Mouse (Mus musculus): Measurements from ENCODE around the gene Maz. TPM values are rescaled to one million over a fixed set of nuclear protein-coding genes. Genes with fewer than 3 reads are reported as not detected.

Maz gene
- polyA plus RNA-seq, 1 experiment from 2014 or later = 68.8 TPM

- Histone ChIP-seq H3K27me3 (replicated peaks) (no peaks in the 10 kb centered on the region), H3K4me1 (replicated peaks) (peaks cover 46% of the 10 kb centered on the region), H3K27ac (peak overlapping the region; percentile 99), H3K9me3 (no peaks in the 10 kb centered on the region), H3K36me3 (peaks cover 35% of the 10 kb centered on the region), H3K4me3 (replicated peaks) (peak overlapping the region; percentile 90), H3K9ac (peak overlapping the region; percentile 97), H3K4me2 (replicated peaks) (peak overlapping the region; percentile 78)
- peak; percentile 57 for ATAC-seq
- WGBS = 2% methylated on average over 30 of the region's 48 CpGs
Observed at GRCm38 (mm10) chr7:127026161-127026600, 656 bp downstream of the Maz start.

GRCm38 (mm10) chr7:127025556-127026160 lies 1.2 kb downstream of the Maz start:
- under 1% methylated on average over 63 of the region's 65 CpGs for WGBS
- H3K4me3 ChIP-seq (replicated peaks) = peak overlapping the region; percentile 90
- H3K4me1 ChIP-seq (replicated peaks) = peaks cover 51% of the 10 kb centered on the region
- peak; percentile 3; the same call in 1 of the 2 replicates for ATAC-seq
- no peaks in the 10 kb centered on the region for H3K9me3 ChIP-seq
- H3K4me2 ChIP-seq (replicated peaks) = peak overlapping the region; percentile 78
- peak overlapping the region; percentile 99 for H3K27ac ChIP-seq
- peaks cover 30% of the 10 kb centered on the region for H3K36me3 ChIP-seq
- H3K27me3 ChIP-seq (replicated peaks) = no peaks in the 10 kb centered on the region
- H3K9ac ChIP-seq = peak overlapping the region; percentile 97

GRCm38 (mm10) chr7:127024755-127025555 lies 1.9 kb downstream of the Maz start:
- ATAC-seq = peak; percentile 39
- peak overlapping the region; percentile 90 for H3K4me3 ChIP-seq (replicated peaks)
- no peaks in the 10 kb centered on the region for H3K9me3 ChIP-seq
- no peaks in the 10 kb centered on the region for H3K27me3 ChIP-seq (replicated peaks)
- H3K4me2 ChIP-seq (replicated peaks) = peak overlapping the region; percentile 78
- H3K27ac ChIP-seq = peak overlapping the region; percentile 99
- under 1% methylated on average over 30 of the region's 30 CpGs for whole genome bisulfite sequencing
- H3K4me1 ChIP-seq (replicated peaks) = peaks cover 58% of the 10 kb centered on the region
- peaks cover 24% of the 10 kb centered on the region for H3K36me3 ChIP-seq
- H3K9ac ChIP-seq = peak overlapping the region; percentile 97

GRCm38 (mm10) chr7:127023896-127024690 lies 2.7 kb downstream of the Maz start:
- Histone ChIP-seq H3K36me3 (peaks cover 23% of the 10 kb centered on the region), H3K9ac (peak overlapping the region; percentile 97), H3K4me2 (replicated peaks) (peak overlapping the region; percentile 78), H3K9me3 (no peaks in the 10 kb centered on the region), H3K27ac (peak overlapping the region; percentile 99; the same call in 1 of the 2 replicates), H3K4me1 (replicated peaks) (peaks cover 67% of the 10 kb centered on the region), H3K27me3 (replicated peaks) (no peaks in the 10 kb centered on the region), H3K4me3 (replicated peaks) (peak overlapping the region; percentile 90)
- no peak for ATAC-seq
- WGBS = 16% methylated on average over 19 of the region's 19 CpGs

GRCm38 (mm10) chr7:127023272-127023691 lies 3.6 kb downstream of the Maz start:
- Histone ChIP-seq H3K4me3 (replicated peaks) (peak overlapping the region; percentile 90; the same call in 1 of the 2 replicates), H3K9me3 (no peaks in the 10 kb centered on the region), H3K27ac (0 out of 2 replicates have a peak overlapping the region, but pooled peaks have one; percentile 40), H3K4me2 (replicated peaks) (peak overlapping the region; percentile 78), H3K4me1 (replicated peaks) (peaks cover 75% of the 10 kb centered on the region), H3K27me3 (replicated peaks) (no peaks in the 10 kb centered on the region), H3K9ac (peak overlapping the region; percentile 97), H3K36me3 (peaks cover 18% of the 10 kb centered on the region)
- ATAC-seq = no peak
- WGBS = 78% methylated on average over 13 of the region's 13 CpGs

GRCm38 (mm10) chr7:127022528-127023271 lies 4.1 kb downstream of the Maz start:
- peak overlapping the region; percentile 78 for H3K4me2 ChIP-seq (replicated peaks)
- peak overlapping the region; percentile 97 for H3K9ac ChIP-seq
- H3K27ac ChIP-seq = 0 out of 2 replicates have a peak overlapping the region, but pooled peaks have one; percentile 40
- H3K4me3 ChIP-seq (replicated peaks) = 0 out of 2 replicates have a peak overlapping the region, but pooled peaks have one; percentile 90
- H3K36me3 ChIP-seq = peaks cover 18% of the 10 kb centered on the region
- H3K9me3 ChIP-seq = no peaks in the 10 kb centered on the region
- H3K4me1 ChIP-seq (replicated peaks) = peaks cover 76% of the 10 kb centered on the region
- 71% methylated on average over 7 of the region's 7 CpGs for WGBS
- H3K27me3 ChIP-seq (replicated peaks) = no peaks in the 10 kb centered on the region
- no peak for ATAC-seq

- H3K4me3 ChIP-seq (replicated peaks) = peak overlapping the region; percentile 50
- H3K27me3 ChIP-seq (replicated peaks) = no peaks in the 10 kb centered on the region
- H3K27ac ChIP-seq = peak overlapping the region; percentile 77
- no peaks in the 10 kb centered on the region for H3K9me3 ChIP-seq
- peaks cover 18% of the 10 kb centered on the region for H3K36me3 ChIP-seq
- peak overlapping the region; percentile 87 for H3K4me2 ChIP-seq (replicated peaks)
- no peak for ATAC-seq
- 38% methylated on average over 5 of the region's 5 CpGs for WGBS
- H3K4me1 ChIP-seq (replicated peaks) = peaks cover 76% of the 10 kb centered on the region
- peak overlapping the region; percentile 58 for H3K9ac ChIP-seq
Observed at GRCm38 (mm10) chr7:127021563-127022527, 5.0 kb downstream of the Maz start.

- Histone ChIP-seq H3K9ac (peak within 1 kb of the TSS; percentile 58), H3K27ac (peak within 1 kb of the TSS; percentile 77), H3K27me3 (replicated peaks) (no peaks in the 10 kb centered on the region), H3K36me3 (peaks cover 18% of the 10 kb centered on the region), H3K9me3 (no peaks in the 10 kb centered on the region), H3K4me3 (replicated peaks) (peak within 1 kb of the TSS; percentile 50), H3K4me1 (replicated peaks) (peaks cover 76% of the 10 kb centered on the region), H3K4me2 (replicated peaks) (peak within 1 kb of the TSS; percentile 87)
- ATAC-seq = no peak
- WGBS = 2% methylated on average over 36 of the region's 37 CpGs
Observed at GRCm38 (mm10) chr7:127020901-127021562, 5.8 kb downstream of the Maz start, which contains the start of the genes Gm42742 and Prrt2. Gene Gm42742, minus strand, starts transcription at chr7:127021097. Gene Prrt2, minus strand, starts transcription at chr7:127021211.

- H3K4me3 ChIP-seq (replicated peaks) = peak overlapping the region; percentile 50
- no peaks in the 10 kb centered on the region for H3K27me3 ChIP-seq (replicated peaks)
- no peak for ATAC-seq
- WGBS = 32% methylated on average over 5 of the region's 5 CpGs
- H3K36me3 ChIP-seq = peaks cover 18% of the 10 kb centered on the region
- H3K9ac ChIP-seq = peak overlapping the region; percentile 58
- peaks cover 81% of the 10 kb centered on the region for H3K4me1 ChIP-seq (replicated peaks)
- H3K9me3 ChIP-seq = no peaks in the 10 kb centered on the region
- H3K4me2 ChIP-seq (replicated peaks) = peak overlapping the region; percentile 87
- peak overlapping the region; percentile 77; the same call in 1 of the 2 replicates for H3K27ac ChIP-seq
Observed at GRCm38 (mm10) chr7:127020491-127020890, 6.3 kb downstream of the Maz start.

GRCm38 (mm10) chr7:127020031-127020430 lies 6.8 kb downstream of the Maz start:
- peak overlapping the region; percentile 50 for H3K4me3 ChIP-seq (replicated peaks)
- H3K36me3 ChIP-seq = peaks cover 22% of the 10 kb centered on the region
- H3K4me2 ChIP-seq (replicated peaks) = peak overlapping the region; percentile 87
- ATAC-seq = no peak
- H3K4me1 ChIP-seq (replicated peaks) = peaks cover 84% of the 10 kb centered on the region
- H3K27me3 ChIP-seq (replicated peaks) = no peaks in the 10 kb centered on the region
- H3K9ac ChIP-seq = peak overlapping the region; percentile 58
- 48% methylated on average over 3 of the region's 3 CpGs for WGBS
- H3K9me3 ChIP-seq = no peaks in the 10 kb centered on the region
- H3K27ac ChIP-seq = 0 out of 2 replicates have a peak overlapping the region, but pooled peaks have one; percentile 77
